Mouse (Mus musculus) frontal cortex, postnatal 10 days (tissue): ENCODE data around the gene Pklr.
"Not testable (repeated sequence)": the region's sequence is repeated elsewhere in the genome, so short reads cannot be mapped to it uniquely, and the experiment has no call there.

ENCODE experiments used
- DNase-seq, 2 experiments: peaks; one replicate each; pipeline ENCODE4 v3.0.0; 2022; ENCODE audit warnings: low spot score in 2 of 2, mixed read lengths in 1 of 2

Pklr gene

GRCm38 (mm10) chr3:89124241-89124640 is 11.7 kb upstream of the Pklr start:
- no peak for DNase-seq

GRCm38 (mm10) chr3:89125981-89126380 is 10.0 kb upstream of the Pklr start:
- DNase-seq = no peak

GRCm38 (mm10) chr3:89129908-89130307 is 6.0 kb upstream of the Pklr start:
- DNase-seq = no peak

GRCm38 (mm10) chr3:89131816-89132215 is 4.1 kb upstream of the Pklr start:
- peak in 1 of 2 experiments; percentile 70 for DNase-seq

- DNase-seq = peak; percentile 21 to 32
Observed at GRCm38 (mm10) chr3:89132285-89133062, 3.5 kb upstream of the Pklr start.

- DNase-seq = no peak
Observed at GRCm38 (mm10) chr3:89133063-89133450, 2.9 kb upstream of the Pklr start.

GRCm38 (mm10) chr3:89133752-89134151 is 2.2 kb upstream of the Pklr start:
- no peak for DNase-seq

GRCm38 (mm10) chr3:89136365-89136764 is 423 bp downstream of the Pklr start:
- no peak for DNase-seq

GRCm38 (mm10) chr3:89144821-89145220 is 8.9 kb downstream of the Pklr start:
- DNase-seq = no peak

- DNase-seq = no peak
Observed at GRCm38 (mm10) chr3:89145566-89145965, 9.6 kb downstream of the Pklr start.

GRCm38 (mm10) chr3:89147101-89147978 is 11.4 kb downstream of the Pklr start:
- DNase-seq = no peak

- DNase-seq = no peak
Observed at GRCm38 (mm10) chr3:89147979-89148311, 12.0 kb downstream of the Pklr start.

GRCm38 (mm10) chr3:89148567-89148966 is 12.6 kb downstream of the Pklr start:
- DNase-seq = no peak

GRCm38 (mm10) chr3:89152084-89152835 is 16.3 kb downstream of the Pklr start:
- no peak for DNase-seq

- no peak for DNase-seq
Observed at GRCm38 (mm10) chr3:89156951-89157350, 21.0 kb downstream of the Pklr start.

- DNase-seq = no peak
Observed at GRCm38 (mm10) chr3:89158651-89159050, 22.7 kb downstream of the Pklr start.

- DNase-seq = no peak
Observed at GRCm38 (mm10) chr3:89159211-89159610, 23.3 kb downstream of the Pklr start.

GRCm38 (mm10) chr3:89159616-89160344 is 23.8 kb downstream of the Pklr start, which contains the start of gene Hcn3:
Gene Hcn3, minus strand, starts transcription at chr3:89160196.
- DNase-seq = peak in 1 of 2 experiments; percentile 70

- not testable (repeated sequence) for DNase-seq
Observed at GRCm38 (mm10) chr3:89161207-89161606, 25.3 kb downstream of the Pklr start.

- no peak for DNase-seq
Observed at GRCm38 (mm10) chr3:89161786-89162185, 25.8 kb downstream of the Pklr start.

GRCm38 (mm10) chr3:89163123-89163522 is 27.2 kb downstream of the Pklr start:
- no peak for DNase-seq
